Mouse (Mus musculus): Measurements from ENCODE around the gene Phf1.

Phf1 gene

GRCm38 (mm10) chr17:26981050-26981449, 48.2 kb downstream of the Phf1 start:
- DNase-seq, result peak; percentile 59

GRCm38 (mm10) chr17:26983382-26983781, 50.5 kb downstream of the Phf1 start:
- DNase-seq, result no peak

GRCm38 (mm10) chr17:26985503-26986179, 52.8 kb downstream of the Phf1 start:
- no peak for DNase-seq
